Mouse (Mus musculus): Measurements from ENCODE around the gene Tgfb3.

DNA sequence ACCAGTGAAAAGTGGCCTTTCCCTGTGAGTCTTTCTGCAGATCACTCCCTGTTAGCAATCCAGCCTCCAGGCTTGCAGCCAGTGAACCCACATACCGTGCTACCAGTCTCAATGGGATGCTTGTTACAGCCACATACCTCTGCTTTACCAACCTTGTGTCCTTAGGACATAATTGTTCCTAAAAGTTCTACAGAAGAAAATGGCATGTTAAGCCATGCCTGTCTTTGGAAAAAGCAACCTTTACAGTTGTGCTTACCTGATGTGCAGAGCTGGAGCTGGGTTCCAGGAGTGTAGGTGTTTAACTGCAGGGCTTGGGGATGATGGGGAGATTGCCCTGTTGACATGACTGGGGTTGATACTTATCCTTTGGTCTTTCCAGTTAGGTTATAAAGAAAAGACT is 51.1 kb downstream of the Tgfb3 start:
- TF ChIP-seq POLR2A (IDR thresholded peaks at IDR 0.05; ENCODE audit: low read depth, low read length), result no peak
- TF ChIP-seq CTCF (IDR thresholded peaks at IDR 0.05; ENCODE audit: borderline replicate concordance, insufficient read depth, low read length), result no peak
